Mouse (Mus musculus): ENCODE results near the gene Scly. TPM values are rescaled to one million over a fixed set of nuclear protein-coding genes. Genes with fewer than 3 reads are reported as not detected.

Gene Scly
- polyA plus RNA-seq, 1 experiment from 2014 or later, result 12.2 TPM

GRCm38 (mm10) chr1:91369408-91369807, 71.3 kb downstream of the Scly start:
- Histone ChIP-seq H3K27ac (no peak overlapping the region), H3K4me1 (replicated peaks) (peaks cover 9% of the 10 kb centered on the region), H3K4me3 (no peak overlapping the region), H3K36me3 (peaks cover 55% of the 10 kb centered on the region), H3K9ac (no peak overlapping the region), H3K9me3 (no peaks in the 10 kb centered on the region), H3K27me3 (peaks cover 30% of the 10 kb centered on the region), H3K4me2 (no peak overlapping the region)
- ATAC-seq (ENCODE audit: low FRiP score), result no peak
- 72% methylated on average over 4 of the region's 4 CpGs for WGBS

GRCm38 (mm10) chr1:91370055-91370454, 71.9 kb downstream of the Scly start:
- no peak for ATAC-seq (ENCODE audit: low FRiP score)
- Histone ChIP-seq H3K4me3 (no peak overlapping the region), H3K27ac (no peak overlapping the region), H3K4me1 (replicated peaks) (peaks cover 9% of the 10 kb centered on the region), H3K9me3 (no peaks in the 10 kb centered on the region), H3K27me3 (peaks cover 26% of the 10 kb centered on the region), H3K36me3 (peaks cover 61% of the 10 kb centered on the region), H3K4me2 (no peak overlapping the region), H3K9ac (no peak overlapping the region)
- 85% methylated on average over 23 of the region's 23 CpGs for WGBS

Other genes with a start within 250 kb of the Scly start
- gene Rbm44, start 153.2 kb upstream of the Scly start, polyA plus RNA-seq (2015; fragmentation: Nextera tagmentation; extraction: Ambion mirVana), result 0.16 and 0.23 TPM in 2 replicates
- 3.2 and 3.3 TPM in 2 replicates for gene Ramp1, start 118.5 kb upstream of the Scly start, polyA plus RNA-seq (2015; fragmentation: Nextera tagmentation; extraction: Ambion mirVana)
- 67.7 and 68.2 TPM in 2 replicates for gene Ube2f, start 48.0 kb upstream of the Scly start, polyA plus RNA-seq (2015; fragmentation: Nextera tagmentation; extraction: Ambion mirVana)
- gene Espnl, start 23.7 kb downstream of the Scly start, polyA plus RNA-seq (2015; fragmentation: Nextera tagmentation; extraction: Ambion mirVana), result 0.08 and 0.26 TPM in 2 replicates
- gene Klhl30, start 52.7 kb downstream of the Scly start, polyA plus RNA-seq (2015; fragmentation: Nextera tagmentation; extraction: Ambion mirVana), result 0.16 and 0.21 TPM in 2 replicates
- gene Erfe, start 68.1 kb downstream of the Scly start, polyA plus RNA-seq (2015; fragmentation: Nextera tagmentation; extraction: Ambion mirVana), result 0.22 and 0.45 TPM in 2 replicates
- gene Ilkap, start 100.5 kb downstream of the Scly start, polyA plus RNA-seq (2015; fragmentation: Nextera tagmentation; extraction: Ambion mirVana), result 144 and 147 TPM in 2 replicates
- gene Hes6, start 115.7 kb downstream of the Scly start, polyA plus RNA-seq (2015; fragmentation: Nextera tagmentation; extraction: Ambion mirVana), result 207 and 235 TPM in 2 replicates
- gene Per2, start 161.0 kb downstream of the Scly start, polyA plus RNA-seq (2015; fragmentation: Nextera tagmentation; extraction: Ambion mirVana), result 4.3 and 4.6 TPM in 2 replicates
- gene Traf3ip1, start 196.3 kb downstream of the Scly start, polyA plus RNA-seq (2015; fragmentation: Nextera tagmentation; extraction: Ambion mirVana), result 9.4 and 10.6 TPM in 2 replicates
- 10.1 and 10.9 TPM in 2 replicates for gene Asb1, start 242.2 kb downstream of the Scly start, polyA plus RNA-seq (2015; fragmentation: Nextera tagmentation; extraction: Ambion mirVana)